Mouse (Mus musculus): ENCODE results near the gene Grap.
A peak's percentile ranks its signal among the peaks of the same experiment; 100 is the strongest.

Gene Grap

GRCm38 (mm10) chr11:61659011-61659858 lies 6.2 kb downstream of the Grap start:
- peak; percentile 41 for DNase-seq

DNA sequence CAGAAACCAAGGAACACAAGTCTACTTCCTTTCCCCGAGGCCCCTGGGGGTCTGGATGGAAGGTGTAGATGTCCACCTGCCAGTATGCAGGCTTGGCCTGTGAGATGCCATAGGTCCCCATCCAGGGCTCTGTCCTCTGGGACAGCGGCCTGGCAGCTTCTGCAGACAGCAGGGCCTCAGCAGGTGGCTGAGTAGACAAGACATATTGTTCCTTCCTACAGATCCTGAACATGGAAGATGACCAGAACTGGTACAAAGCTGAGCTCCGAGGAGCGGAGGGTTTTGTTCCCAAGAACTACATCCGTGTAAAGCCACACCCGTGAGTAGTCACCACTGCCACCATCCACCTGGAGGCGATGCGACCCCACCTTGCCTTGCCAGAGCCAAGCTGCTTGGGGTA lies 6.9 kb downstream of the Grap start:
- DNase-seq = no peak

DNA sequence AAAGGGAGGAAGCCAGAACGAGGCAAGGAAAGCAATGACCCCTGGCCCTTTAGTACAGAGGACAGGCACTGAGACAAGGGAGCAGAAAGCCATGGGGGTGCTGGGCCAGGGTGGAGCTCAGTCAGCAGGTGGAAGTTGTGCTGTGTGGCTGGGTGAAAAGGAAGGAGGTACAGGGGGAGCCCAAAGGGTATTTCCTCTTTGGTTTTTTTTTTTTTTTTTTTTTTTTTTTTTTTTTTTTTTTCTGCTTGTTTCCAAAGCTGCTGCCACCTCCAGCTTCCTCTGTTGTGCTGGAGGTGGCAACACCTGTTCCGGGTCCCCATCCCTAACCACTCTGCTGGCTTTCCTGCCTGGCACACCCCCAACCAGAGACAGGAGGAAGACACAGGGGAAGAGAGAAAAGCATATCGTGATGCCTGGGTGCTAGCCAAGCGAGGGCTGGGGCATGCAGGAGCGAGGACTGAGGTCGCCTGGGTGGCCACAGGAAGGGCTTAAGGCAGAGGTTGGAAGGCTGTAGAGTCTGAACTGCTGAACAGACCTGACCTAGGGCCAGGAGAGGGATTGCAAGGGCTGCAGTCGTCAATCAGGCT lies 7.8 kb downstream of the Grap start:
- DNase-seq = no peak

- no peak for DNase-seq
Measured at GRCm38 (mm10) chr11:61662189-61662588, 9.1 kb downstream of the Grap start.

GRCm38 (mm10) chr11:61665401-61665800 lies 12.3 kb downstream of the Grap start:
- no peak for DNase-seq

DNA sequence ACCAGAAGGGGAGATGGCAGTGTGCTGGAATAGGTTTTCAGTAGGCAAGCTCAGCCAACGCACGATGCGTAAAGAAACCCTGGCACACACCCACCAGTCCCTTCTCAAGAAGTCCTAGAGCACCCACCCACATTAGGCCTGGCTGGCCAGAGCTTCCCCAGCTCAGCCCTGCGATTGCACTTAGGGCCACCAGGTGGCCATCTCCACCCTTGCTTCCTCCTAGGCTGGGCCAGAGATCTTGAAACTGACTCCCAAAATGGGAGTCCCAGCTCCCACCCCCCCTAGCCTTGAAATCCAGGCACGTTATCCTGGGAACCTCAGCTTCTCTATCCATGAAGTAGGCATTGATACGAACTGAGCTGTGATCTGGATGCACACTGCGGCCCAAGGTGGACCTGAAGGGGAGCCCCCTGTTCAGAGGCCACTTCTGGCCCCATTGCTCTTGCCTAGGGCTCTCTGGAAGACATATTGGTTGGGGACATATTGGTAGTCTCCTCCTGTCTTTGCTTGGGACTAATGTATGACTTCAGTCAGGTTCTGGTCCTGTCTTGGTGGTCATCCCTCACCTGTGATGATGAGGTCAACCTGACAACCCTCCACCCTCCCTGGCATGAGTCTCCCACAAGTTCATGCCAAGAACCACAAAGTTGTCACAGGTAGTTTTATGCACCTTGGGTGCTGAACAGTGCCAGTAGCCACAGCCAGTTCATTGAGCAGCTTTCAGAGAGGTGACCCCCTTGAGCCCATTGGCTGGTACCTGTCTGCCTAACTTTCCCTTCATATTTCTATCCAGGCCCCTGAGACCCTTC lies 13.1 kb downstream of the Grap start:
- DNase-seq = peak; percentile 52

- no peak for DNase-seq
Measured at GRCm38 (mm10) chr11:61667248-61667647, 14.2 kb downstream of the Grap start.

DNA sequence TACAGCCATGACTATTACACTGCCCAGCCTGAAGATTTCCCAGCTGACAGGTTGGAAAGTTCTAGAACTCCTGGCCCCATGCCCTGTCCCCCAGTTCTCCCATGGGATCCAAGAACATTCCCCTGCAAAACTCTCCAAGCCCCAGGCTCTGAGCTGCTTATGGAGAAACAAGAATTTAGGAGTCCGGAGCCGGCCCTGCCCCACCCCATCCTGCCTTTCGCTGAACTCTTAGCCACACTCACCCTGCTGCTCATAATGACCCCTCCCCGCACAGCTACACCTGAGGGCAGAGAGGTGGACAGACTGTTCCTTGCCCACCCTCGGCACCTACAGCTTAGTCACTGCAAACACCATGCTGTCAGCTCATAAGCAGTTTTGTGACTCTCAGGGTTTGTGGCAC lies 14.7 kb downstream of the Grap start:
- no peak for DNase-seq

DNA sequence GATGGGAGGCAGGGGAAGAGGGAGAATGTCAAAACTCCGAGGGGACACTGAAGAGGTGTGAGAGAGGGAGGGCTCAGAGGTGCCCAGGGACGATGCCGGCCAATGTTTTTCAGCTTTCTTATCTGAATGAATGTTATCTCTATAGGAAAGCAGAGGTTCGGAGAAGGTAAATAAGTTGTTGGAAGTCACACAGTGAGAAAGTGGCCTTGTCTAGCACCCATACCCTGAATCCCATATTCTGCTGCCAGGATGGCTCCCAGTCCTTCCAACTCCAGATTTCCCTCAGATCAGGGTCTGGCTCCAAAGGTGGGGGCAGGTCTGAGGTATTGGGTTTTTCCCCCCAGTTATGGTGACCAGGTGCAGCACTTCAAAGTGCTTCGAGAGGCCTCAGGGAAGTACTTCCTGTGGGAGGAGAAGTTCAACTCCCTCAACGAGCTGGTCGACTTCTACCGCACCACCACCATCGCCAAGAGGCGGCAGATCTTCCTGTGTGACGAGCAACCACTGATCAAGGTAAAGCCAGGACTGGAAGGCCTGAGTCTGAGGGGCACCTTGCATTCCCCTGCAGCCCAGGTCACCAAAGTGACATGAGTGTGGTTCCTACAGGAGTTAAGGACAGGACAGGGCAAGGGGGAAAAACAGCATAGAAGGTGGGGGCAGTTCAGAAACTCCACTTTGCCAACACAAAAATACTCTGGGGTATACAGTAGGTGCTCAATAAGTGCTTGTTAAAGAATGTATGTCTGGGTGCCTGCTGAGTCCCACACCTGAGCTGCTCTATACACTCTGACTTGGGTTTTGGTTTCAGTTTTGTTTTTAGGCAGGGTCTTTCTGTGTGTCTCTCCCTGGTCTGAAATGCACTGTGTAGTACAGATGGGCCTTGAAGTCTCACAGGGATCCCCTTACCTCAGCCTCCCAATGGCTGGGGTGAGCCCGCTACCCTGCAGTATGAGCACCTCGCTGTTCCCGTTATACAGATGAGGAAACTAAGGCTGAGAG lies 16.7 kb downstream of the Grap start:
- no peak for DNase-seq

GRCm38 (mm10) chr11:61671781-61672383 lies 18.8 kb downstream of the Grap start:
- no peak for DNase-seq

DNA sequence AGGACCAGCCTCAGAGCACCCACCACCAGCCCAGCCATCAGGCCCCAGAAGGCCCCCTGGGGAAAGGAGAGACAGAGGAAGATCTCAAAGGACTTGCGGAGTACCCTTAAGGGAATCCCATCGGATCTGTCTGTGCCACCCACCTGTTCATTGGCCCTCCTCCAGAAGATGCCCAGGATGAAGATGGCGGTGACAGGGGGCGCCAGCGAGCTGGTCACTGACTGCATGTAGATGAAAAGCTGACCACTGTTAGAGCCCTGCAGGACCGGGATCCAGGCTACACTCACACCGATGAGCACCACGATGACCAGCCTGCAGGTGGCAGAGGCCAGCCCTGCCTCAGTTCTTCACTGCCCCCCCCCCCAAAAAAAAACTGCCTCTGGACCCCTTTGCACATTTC lies 20.6 kb downstream of the Grap start:
- DNase-seq = no peak

DNA sequence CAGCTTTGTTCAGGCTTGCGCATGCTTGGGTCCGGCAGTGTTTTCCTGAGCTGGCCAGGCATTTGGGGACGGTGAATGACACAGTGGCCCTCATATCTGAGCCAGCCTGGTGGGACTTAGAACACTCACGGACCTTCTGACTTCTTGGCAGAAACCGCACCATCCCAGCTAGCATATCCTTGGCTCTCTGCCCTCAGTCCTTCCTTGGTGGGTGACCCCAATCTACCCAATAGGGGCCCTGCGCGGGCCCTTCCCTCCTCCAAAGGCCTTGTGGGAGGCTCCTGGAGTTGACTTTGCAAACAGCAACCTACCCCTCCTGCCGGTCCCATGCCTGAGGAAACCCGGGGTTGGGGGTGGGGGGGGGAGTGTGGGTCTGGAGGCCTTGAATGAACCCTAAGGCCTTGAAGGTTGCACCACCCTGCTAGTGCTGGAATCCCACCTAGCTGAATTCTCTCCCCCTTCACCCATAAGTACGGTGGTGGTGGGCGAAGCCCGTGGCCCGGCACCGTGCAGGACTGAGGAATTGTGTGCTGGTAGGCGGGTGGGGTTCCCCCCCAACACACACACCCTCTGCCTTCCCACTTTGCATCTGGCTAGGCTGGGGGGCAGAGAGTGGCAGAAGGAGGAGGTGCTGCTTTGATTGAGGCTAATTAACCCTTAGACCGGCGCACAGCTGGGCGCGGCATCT lies 21.2 kb downstream of the Grap start:
- no peak for DNase-seq

DNA sequence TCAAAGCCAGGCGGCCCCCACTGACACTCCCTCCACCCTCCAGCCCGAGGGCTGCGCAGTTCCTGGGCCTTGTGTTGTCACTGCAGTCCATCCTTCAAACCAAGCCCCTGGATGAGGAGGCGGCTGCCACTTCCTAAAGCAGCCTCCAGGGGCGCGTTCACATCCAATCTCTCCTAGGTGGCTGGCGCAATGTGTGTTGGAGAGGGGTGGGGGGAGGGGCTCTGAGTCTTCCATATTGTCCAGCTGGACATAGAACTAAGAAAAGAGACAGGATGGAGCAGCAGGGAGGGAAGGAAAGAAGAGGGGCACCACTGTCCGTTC lies 21.7 kb downstream of the Grap start:
- no peak for DNase-seq

- no peak for DNase-seq
Measured at GRCm38 (mm10) chr11:61675332-61675731, 22.3 kb downstream of the Grap start.

DNA sequence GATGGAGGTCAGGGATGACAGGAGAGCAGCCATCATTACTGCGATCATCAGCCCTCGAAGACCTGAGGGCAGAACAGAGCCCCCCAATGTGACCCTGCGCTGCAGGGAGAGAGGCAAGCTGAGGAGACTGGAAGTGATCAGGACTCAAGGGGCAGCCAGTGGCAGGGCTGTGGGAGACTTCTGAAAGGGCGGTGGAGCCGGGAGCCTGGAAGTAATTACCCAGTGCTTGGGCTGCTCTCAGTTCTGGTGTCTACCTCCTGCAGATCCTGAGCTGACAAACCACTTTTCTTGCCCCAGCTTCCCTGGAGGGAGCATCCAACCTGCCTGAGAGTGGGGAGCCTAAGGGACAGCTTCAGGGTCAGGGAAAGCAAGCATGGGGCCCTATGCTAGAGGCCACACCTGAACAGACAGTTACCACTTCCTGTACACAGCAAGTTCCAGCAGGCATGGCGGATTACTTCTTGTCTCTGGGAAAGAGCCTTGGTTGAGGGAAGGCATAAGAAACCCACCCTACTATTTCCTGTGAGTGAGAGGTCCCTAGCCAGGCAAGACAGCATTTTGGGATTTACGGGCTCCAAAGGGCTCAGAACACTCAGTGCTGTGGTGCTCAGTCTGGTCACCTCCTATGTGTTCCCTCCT lies 23.3 kb downstream of the Grap start:
- no peak for DNase-seq

GRCm38 (mm10) chr11:61677709-61678108 lies 24.6 kb downstream of the Grap start:
- no peak for DNase-seq

- DNase-seq = no peak
Measured at GRCm38 (mm10) chr11:61679091-61679866, 26.2 kb downstream of the Grap start.

DNA sequence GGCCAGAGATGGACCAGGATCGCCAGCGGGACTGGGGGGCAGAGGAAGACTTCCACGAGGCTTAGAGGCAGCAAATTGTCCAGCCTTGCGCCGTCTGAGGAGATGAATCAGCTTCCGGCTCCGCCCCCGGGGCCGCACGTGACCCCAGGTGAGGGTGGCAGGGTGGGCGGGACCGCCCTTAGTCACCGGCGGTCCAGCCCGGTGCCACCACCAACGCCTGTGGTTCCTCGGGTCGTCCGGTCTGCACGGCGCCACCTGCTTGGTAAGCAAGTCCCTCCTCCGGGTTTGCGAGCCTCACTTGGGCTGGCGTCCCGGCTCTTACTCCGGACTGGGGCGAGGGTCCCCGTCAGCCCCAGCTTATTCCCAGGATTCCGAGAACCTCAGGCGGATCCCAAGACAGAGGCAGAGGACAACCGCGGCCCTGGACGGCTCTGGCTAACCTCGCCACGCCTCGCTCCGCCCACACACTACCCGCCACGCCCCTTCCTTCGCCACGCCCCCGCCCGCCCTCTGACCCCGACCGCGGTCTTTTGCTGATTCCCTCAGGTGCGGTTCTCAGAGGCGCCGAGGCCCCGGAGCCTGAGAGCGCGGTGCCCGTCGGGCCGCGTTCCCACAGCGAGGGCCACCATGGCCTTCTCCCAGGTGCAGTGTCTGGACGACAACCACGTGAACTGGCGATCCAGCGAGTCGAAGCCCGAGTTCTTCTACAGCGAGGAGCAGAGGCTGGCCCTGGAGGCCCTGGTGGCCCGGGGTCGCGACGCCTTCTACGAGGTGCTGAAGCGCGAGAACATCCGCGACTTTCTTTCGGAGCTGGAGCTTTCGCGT lies 31.1 kb downstream of the Grap start, which contains the start of gene Fam83g:
TSS of gene Fam83g (plus strand) at position 185 of the 825 bp plus-strand sequence.
- no peak for DNase-seq

GRCm38 (mm10) chr11:61685119-61685725 lies 32.2 kb downstream of the Grap start:
- DNase-seq = no peak
